Mouse (Mus musculus) gastrocnemius, postnatal 10 days (tissue): Measurements from ENCODE around the gene Cldn2. TPM values are rescaled to one million over a fixed set of nuclear protein-coding genes. Genes with fewer than 3 reads are reported as not detected.
"Not testable (repeated sequence)": the region's sequence is repeated elsewhere in the genome, so short reads cannot be mapped to it uniquely, and the experiment has no call there.

Source experiments
- DNase-seq: peaks from one replicate; pipeline ENCODE4 v3.0.0; 2021; ENCODE audit warnings: mixed read lengths
- long read RNA-seq, 2 experiments: library from polyadenylated mRNA; stranded (forward); transcript quantifications; one replicate each; pipeline ENCODE4 v2.0.0; 2021
- total RNA-seq, 2 experiments: library from RNA; stranded (reverse); gene quantifications; 2 replicates each; pipeline ENCODE4 v1.2.3; 2021

Cldn2 gene
- under 1 TPM; 0.54 to 0.65 TPM for total RNA-seq
- long read RNA-seq, experiment 1 = 0 reads
- long read RNA-seq, experiment 2, partial matches to known transcripts = 0 of 1 reads
- long read RNA-seq, experiment 2, other reads (novel, unspliced or antisense) = 1 of 1 reads

- DNase-seq = no peak
Observed at GRCm38 (mm10) chrX:139800406-139800878, at the start of gene Cldn2. Gene Cldn2, plus strand, starts transcription at chrX:139800828.

DNA sequence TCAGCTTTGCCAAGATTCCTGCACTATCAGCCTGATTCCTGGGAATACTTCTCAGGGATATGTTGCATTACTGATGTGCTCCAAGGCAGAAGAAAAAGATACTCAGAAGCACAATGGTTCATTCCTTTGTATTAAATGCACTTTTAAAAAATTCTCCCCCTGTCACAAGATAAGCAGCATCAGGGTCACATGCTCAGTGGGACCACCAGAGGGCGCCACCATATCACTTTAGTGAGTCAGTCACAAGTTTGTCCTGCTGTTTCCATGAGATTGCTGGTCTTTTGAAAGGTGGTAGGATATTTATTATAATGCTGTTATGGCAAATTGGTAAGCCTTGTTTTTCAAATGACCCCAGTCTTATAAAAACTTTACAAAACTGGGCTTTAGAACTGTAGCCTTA, 48.8 kb upstream of the Cldn2 start:
- peak; percentile 65 for DNase-seq

DNA sequence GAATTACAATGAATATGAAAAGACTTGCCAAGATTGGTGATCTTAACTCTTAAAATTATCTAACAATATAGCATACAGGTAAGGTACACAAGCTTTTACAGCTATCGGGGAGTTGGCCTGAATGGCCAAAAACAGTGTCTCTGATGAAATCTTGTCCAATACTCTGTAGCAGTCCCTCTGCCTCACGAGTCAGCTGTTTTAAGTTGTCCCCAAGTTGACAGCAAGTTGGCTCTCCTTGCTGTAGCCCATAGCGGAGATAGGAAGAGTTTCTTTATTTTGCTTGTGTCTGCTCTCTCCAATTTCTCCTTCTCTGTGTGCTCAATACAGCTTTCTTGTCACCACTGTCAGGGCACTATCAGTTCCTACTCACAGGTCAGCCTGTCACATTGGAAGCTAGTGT, 42.0 kb upstream of the Cldn2 start:
- DNase-seq = not testable (repeated sequence)

GRCm38 (mm10) chrX:139762546-139762945, 38.1 kb upstream of the Cldn2 start:
- peak; percentile 16 for DNase-seq

DNA sequence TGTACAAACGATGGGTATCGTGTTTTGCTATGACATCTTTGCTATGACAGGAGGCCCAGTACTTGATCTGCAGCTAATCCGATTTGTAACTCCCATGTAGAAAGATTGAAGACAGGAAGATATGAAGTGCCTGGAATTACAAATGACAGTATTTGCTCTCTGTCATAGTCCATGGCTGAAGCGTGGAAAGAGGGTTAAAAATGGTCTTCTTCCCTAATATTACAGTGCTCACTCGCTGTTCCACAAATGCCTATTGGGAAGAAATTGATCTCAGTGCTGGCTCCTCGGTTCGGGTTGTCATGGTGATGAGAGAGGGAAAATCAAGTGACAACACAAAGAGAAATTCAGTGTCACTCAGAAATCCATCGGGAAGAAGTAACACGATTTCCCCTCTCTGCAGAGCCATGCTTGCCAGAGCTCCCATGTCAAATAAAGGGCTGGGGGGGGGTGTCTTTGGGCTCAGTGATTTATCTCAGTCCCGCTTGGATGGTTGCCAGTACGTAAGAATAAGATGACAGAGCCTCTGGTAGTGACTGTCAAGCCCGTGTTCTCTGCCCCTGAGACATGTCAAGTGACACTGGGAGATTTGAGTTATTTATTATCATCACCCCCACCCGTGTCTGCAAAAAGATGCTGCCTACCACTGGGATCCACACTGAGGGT, 30.5 kb upstream of the Cldn2 start:
- no peak for DNase-seq

GRCm38 (mm10) chrX:139774309-139775083, 26.1 kb upstream of the Cldn2 start:
- peak; percentile 46 for DNase-seq

DNA sequence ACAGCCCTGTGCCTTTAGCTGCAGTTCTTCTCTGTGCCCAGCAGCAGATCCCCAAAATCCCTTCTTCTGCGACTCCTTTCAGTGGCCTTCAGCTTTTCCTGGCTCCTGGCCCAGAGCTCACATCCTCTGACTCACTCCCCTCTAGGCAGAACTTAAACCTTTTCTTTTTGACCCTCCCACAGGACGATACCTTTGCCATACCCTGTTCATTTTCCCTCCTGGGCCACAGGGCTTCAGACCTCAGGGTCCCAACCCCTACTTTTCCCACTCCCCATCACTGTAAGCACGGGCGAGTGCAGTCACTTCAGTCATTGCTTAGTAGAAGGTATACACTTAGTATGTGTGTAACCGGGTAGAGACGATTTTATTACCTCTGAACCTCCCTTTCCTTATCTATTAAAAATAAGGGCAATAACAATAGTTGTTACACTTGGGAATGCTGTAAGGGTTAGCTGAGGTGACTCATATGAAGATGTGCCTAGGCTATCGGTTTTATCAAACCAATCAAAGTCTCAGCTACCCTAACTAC, 25.5 kb upstream of the Cldn2 start:
- peak; percentile 7 for DNase-seq

DNA sequence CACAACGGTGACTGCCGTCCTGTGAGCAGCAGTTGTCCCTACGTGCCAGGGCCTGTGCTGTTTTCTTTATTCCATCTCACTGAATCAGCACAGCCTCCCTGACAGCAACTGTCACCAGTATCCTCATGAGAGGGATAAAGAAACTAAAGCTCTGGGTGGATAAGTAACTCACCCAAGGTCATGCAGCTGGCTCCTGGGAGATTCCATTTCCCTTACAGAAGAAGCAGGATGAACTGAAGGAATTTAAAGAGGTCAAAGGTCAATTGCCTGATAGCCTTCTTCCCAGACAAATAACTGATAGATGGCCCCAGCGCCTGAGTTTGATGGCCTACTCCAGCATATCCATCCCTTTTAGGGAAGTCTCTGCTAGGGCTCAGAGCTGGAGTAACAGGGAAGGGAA, 23.3 kb upstream of the Cldn2 start:
- no peak for DNase-seq

- DNase-seq = no peak
Observed at GRCm38 (mm10) chrX:139778886-139779285, 21.7 kb upstream of the Cldn2 start.

DNA sequence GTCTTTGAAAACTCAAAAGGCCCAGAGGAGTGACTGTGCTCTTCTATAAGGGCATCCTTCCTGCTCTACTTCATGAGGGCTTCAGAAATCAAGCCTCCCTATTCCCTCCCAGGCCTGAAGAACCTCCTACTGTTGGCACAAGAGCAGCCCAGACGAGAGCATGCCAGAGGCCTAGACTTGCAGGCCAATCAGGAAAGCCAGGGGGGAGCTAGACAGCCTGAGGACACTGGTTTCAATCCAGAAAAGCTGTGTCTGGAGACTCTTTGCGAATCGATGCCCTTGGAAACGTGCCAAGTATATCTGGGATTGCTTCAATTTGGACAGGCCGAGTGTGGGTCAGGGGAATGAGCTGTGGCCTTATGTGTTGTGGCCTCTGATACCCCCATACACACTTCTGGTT, 21.2 kb upstream of the Cldn2 start:
- no peak for DNase-seq

GRCm38 (mm10) chrX:139780988-139781387, 19.6 kb upstream of the Cldn2 start:
- DNase-seq = no peak

DNA sequence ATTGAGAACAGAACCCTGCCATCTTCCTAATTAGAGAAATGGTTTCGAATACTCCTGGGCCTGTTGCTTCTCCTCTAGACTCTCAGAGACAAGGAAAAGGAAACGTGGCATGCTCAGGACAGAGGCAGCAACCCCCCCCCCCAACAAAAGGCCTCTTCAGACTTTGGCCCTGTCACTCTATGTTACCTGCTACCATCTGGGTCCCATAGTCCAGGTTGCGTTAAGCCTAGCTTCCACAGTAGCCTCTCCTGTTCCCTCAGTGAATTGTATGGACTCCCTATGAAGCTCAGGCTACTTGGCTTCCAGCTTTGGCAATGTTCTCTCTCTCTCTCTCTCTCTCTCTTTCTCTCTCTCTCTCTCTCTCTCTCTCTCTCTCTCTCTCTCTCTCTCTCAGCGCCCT, 19.1 kb upstream of the Cldn2 start:
- DNase-seq = no peak

GRCm38 (mm10) chrX:139782278-139783044, 18.2 kb upstream of the Cldn2 start, which contains the start of gene Ripply1:
Gene Ripply1, minus strand, starts transcription at chrX:139782353.
- no peak for DNase-seq

DNA sequence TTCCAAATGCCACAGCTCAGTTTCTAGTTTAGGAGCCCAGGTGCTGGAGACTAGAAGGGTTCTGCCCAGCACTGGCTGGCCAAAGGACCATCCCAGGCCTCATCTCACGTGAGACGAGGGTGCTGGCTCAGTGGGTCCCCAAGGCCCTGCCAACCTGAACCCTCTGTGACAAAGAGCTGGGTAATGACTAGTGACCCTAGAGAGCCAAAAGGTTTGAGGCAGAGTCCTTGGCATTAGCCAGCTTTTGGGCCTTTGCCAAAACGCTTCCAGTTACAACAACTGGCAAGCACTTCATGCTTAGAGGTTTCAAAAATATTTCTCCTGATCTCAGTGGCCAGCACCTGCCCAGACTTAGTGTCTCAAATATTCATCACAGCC, 17.6 kb upstream of the Cldn2 start:
- DNase-seq = peak; percentile 61

GRCm38 (mm10) chrX:139785764-139786163, 14.9 kb upstream of the Cldn2 start:
- no peak for DNase-seq

DNA sequence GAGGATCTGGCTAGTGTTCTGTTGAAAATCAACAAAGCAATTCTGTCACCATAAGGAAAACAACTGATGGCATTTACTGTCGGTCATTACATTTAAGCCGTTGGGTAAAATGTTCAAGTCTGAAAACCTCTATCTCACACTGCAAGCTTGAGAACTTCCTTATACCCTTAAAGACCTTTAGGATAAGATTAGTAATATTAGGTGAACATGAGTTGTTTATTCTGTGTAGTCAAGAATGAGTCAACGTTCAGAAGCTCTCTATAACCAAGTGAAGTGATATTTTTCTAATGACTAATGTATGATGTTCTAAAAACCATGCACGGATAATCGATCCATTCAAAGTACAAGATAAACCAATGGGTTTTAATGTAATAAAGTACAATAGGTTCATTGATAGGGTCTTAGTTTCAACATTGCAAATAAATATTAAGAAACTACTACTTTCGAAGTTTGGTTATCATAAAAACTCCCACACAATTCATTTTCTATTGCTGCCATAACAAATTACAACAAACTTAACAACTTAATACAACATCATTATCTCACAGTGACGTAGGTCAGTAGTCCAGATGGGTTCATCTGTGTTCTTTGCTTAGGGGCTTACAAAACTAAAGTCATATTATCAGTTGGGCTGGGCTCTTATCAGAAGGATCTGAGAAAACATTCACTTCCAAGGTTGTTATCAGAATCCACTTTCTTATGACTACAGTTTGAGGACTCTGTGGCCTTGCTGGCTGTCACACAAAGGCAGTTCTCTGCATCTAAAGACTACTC, 6.4 kb upstream of the Cldn2 start:
- DNase-seq = no peak

GRCm38 (mm10) chrX:139796037-139796436, 4.6 kb upstream of the Cldn2 start:
- no peak for DNase-seq

GRCm38 (mm10) chrX:139797875-139798274, 2.8 kb upstream of the Cldn2 start:
- DNase-seq = no peak

GRCm38 (mm10) chrX:139799953-139800352, 675 bp upstream of the Cldn2 start:
- no peak for DNase-seq

GRCm38 (mm10) chrX:139803028-139803427, 2.4 kb downstream of the Cldn2 start:
- no peak for DNase-seq

DNA sequence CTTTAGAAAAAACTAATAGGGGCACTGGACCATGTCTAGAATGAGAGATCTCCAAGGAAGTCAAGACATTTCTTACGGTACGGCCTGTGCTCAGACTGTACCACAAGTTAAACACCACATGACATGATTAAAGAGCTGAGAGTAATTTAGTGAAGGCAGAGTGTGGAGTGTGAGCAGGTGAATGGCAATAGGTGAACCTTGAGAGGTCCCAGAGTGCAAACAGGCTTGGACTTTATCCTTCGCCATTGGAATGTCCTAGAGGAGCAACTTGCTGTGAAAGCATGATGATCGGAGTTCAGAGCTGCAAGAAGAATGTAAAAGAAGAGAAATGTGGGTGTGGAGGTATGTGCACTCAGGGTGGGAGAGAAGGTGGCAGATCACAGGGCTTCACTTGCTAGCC, 5.3 kb downstream of the Cldn2 start:
- no peak for DNase-seq

DNA sequence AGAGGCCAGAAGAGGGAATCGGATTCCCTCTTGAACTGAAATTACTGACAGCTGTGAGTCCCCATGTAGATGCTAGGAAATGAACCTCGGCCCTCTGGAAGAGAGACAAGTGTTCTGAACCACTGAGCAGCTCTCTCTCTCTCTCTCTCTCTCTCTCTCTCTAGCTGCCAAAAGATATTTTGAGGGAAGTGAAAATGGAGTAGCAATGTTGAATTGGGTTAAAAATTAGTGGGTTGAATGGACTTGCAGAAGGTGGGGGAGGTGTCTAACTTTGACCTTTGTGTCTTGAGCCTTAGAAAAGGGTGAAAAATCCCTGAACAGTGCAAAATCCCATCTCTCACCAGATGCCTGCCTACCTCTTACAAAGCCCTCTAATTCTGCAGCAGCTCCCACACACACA, 6.8 kb downstream of the Cldn2 start:
- no peak for DNase-seq
